ENCODE assay signal across 20 mouse cellular contexts in genomic region chr17:44943536-44944090, GRCm38 (mm10).
DNase-seq lines count a peak whose midpoint lies in the region; ATAC-seq and TF ChIP-seq lines count a peak whose summit lies in the region.
"Had no signal": no experiment of that assay in that cellular context is flagged by ENCODE, and none has a peak within 500 bp of the region (broad histone marks: within the 10 kb centered on the region; RNA-seq: fewer than 3 reads in every experiment).

No protein-coding gene starts in this region.

- H3K9ac ChIP-seq in lung, postnatal 0 days (replicated peaks; ENCODE audit: low read depth), result no peak overlapping the region
- H3K9ac ChIP-seq: forebrain, postnatal 0 days; heart, embryonic 13.5 days; hindbrain, embryonic 12.5 days had no signal

- H3K27me3 ChIP-seq in lung, postnatal 0 days (replicated peaks; ENCODE audit: insufficient read depth, low read length), result no peaks in the 10 kb centered on the region
- H3K27me3 ChIP-seq: heart, embryonic 13.5 days; hindbrain, embryonic 12.5 days; megakaryocyte, embryonic 14.5 days had no signal

- peak; percentile 77 to 89 for DNase-seq in adrenal gland, adult (ENCODE audit: inconsistent age in 2 of 2, low spot score in 1 of 2)
- no peak for DNase-seq in adrenal gland, postnatal 4 days (ENCODE audit: low spot score in 2 of 2)
- DNase-seq in lung, postnatal 0 days (ENCODE audit: low spot score), result peak; percentile 21
- no peak for DNase-seq in lung, postnatal 14 days
- DNase-seq in adrenal gland, postnatal 36 days, result peak; percentile 44 to 56
- no peak for DNase-seq in left cerebral cortex, adult 2 months (ENCODE audit: extremely low spot score in 1 of 2, low spot score in 2 of 2)
- no peak for DNase-seq in cerebellum, adult 9-11 months
- DNase-seq: cerebellum, adult 11 months; cerebellum, postnatal 10 days; forebrain, postnatal 0 days; kidney, adult 18-20 months; liver; midbrain, embryonic 14.5 days; thymus, postnatal 25 days had no signal

- intact Hi-C loops in left cerebral cortex, adult 2 months (cut with DNase I), result loop anchor here (10.0 kb wide), 2 partner anchors 489 to 679 kb away; no protein-coding TSS in a partner anchor

- no peak overlapping the region for H3K4me3 ChIP-seq in lung, postnatal 0 days (ENCODE audit: low read depth, low read length)
- H3K4me3 ChIP-seq in left cerebral cortex, adult 2 months, result no peak overlapping the region
- H3K4me3 ChIP-seq: embryonic facial prominence, embryonic 10.5 days; forebrain, embryonic 10.5 days; heart, embryonic 13.5 days; hindbrain, embryonic 12.5 days; limb, embryonic 10.5 days; megakaryocyte, embryonic 14.5 days had no signal

- H3K4me1 ChIP-seq in lung, postnatal 0 days (ENCODE audit: insufficient read depth, low read depth, low read length), result no peaks in the 10 kb centered on the region
- H3K4me1 ChIP-seq: embryonic facial prominence, embryonic 10.5 days; forebrain, embryonic 10.5 days; hindbrain, embryonic 12.5 days; limb, embryonic 10.5 days; megakaryocyte, embryonic 14.5 days had no signal

- H3K9me3 ChIP-seq in lung, postnatal 0 days (ENCODE audit: low read length), result no peaks in the 10 kb centered on the region
- H3K9me3 ChIP-seq: embryonic facial prominence, embryonic 10.5 days; forebrain, embryonic 10.5 days; heart, embryonic 13.5 days; hindbrain, embryonic 12.5 days; limb, embryonic 10.5 days; megakaryocyte, embryonic 14.5 days had no signal

- 68% methylated on average over 4 of the region's 4 CpGs for WGBS in lung, postnatal 0 days

- peak; percentile 32; the same call in 1 of the 2 replicates for ATAC-seq in lung, postnatal 0 days
- ATAC-seq: forebrain, postnatal 0 days had no signal

- no peaks in the 10 kb centered on the region for H3K36me3 ChIP-seq in lung, postnatal 0 days (ENCODE audit: insufficient read depth, low read length)
- H3K36me3 ChIP-seq: embryonic facial prominence, embryonic 10.5 days; forebrain, embryonic 10.5 days; heart, embryonic 13.5 days; hindbrain, embryonic 12.5 days; limb, embryonic 10.5 days had no signal

- no peak overlapping the region for H3K27ac ChIP-seq in lung, postnatal 0 days (ENCODE audit: low read length)
- H3K27ac ChIP-seq in left cerebral cortex, adult 2 months, result no peak overlapping the region
- H3K27ac ChIP-seq: embryonic facial prominence, embryonic 10.5 days; forebrain, embryonic 10.5 days; heart, embryonic 13.5 days; hindbrain, embryonic 12.5 days; limb, embryonic 10.5 days had no signal

- TF ChIP-seq EP300 in lung, postnatal 0 days (IDR thresholded peaks at IDR 0.05), result no peak

- no peak overlapping the region for H3K4me2 ChIP-seq in lung, postnatal 0 days (replicated peaks; ENCODE audit: low read depth, low read length)
- H3K4me2 ChIP-seq: heart, embryonic 13.5 days; hindbrain, embryonic 12.5 days had no signal

- TF ChIP-seq CTCF in lung, postnatal 0 days (IDR thresholded peaks at IDR 0.05), result no peak
- no peak for TF ChIP-seq CTCF in left cerebral cortex, adult 2 months (IDR thresholded peaks at IDR 0.05)

Comparison
In these comparisons a context has a peak if more than half of its experiments do, and no peak if none do; other contexts are left out.
1. DNase-seq: peak in adrenal gland, adult (2 of 2), lung, postnatal 0 days (single experiment) and adrenal gland, postnatal 36 days (2 of 2); none in adrenal gland, postnatal 4 days (0 of 2), lung, postnatal 14 days (single experiment), left cerebral cortex, adult 2 months (0 of 2) and cerebellum, adult 9-11 months (single experiment).